Mouse (Mus musculus) liver, adult (tissue): ENCODE data around the gene Helq.
A peak's percentile ranks its signal among the peaks of the same experiment; 100 is the strongest.

Source experiments
- GATA4 ChIP-seq: IDR thresholded peaks from 2 replicates; pipeline ENCODE4 v1.6.1; 2014; ENCODE audit warnings: mild to moderate bottlenecking, low read length; ENCODE audit not compliant: insufficient replicate concordance

Gene Helq

GRCm38 (mm10) chr5:100820483-100821184 is 22.2 kb upstream of the Helq start, which contains the start of gene Abraxas1:
Abraxas1 (minus strand) TSS chr5:100820965.
- peak; percentile 35; the same call in 1 of the 2 replicates for TF ChIP-seq GATA4

- TF ChIP-seq GATA4: no peak
Observed at GRCm38 (mm10) chr5:100819568-100820480, 21.4 kb upstream of the Helq start.

DNA sequence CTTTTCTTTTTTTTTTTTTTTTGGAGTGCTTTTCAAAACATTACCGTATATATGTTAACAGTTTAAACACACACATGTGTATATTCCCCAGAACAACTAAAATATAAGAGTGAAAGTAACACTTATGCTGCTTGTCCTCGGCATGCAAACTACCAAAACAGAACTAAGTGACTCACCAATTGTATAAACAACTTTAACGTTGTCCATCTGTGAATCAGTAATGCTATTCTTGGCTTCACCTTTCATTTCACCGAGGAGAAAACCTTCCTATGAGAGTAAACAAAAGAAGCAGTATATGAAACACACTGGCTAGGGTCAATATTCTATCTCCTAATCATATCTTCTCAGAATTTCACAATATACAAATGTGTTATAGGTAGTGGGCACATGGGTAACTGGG is 19.9 kb upstream of the Helq start:
- TF ChIP-seq GATA4: no peak

- TF ChIP-seq GATA4: no peak
Observed at GRCm38 (mm10) chr5:100794084-100794483, 4.3 kb downstream of the Helq start.

DNA sequence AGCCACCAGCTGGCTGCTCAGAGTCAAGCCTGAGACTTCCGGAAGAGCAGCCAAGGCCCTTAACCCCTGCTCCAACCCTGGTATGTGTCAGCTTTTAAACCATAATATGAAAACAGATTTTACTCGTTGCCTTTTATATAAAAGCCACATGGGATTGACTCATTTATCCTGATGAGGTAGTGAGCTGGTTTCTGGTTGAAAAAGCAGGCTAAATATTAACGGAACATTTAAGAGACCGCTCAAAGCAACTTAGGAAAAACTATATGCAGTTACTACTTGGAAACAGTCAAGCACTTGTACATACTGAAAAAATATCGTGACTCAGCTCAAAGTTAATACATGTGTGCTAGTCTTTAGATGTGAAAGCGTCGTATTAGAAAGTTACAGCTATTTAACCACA is 6.1 kb downstream of the Helq start:
- no peak for TF ChIP-seq GATA4

- no peak for TF ChIP-seq GATA4
Observed at GRCm38 (mm10) chr5:100787527-100787926, 10.9 kb downstream of the Helq start.

- TF ChIP-seq GATA4: no peak
Observed at GRCm38 (mm10) chr5:100779002-100779401, 19.4 kb downstream of the Helq start.

GRCm38 (mm10) chr5:100776900-100777299 is 21.5 kb downstream of the Helq start:
- TF ChIP-seq GATA4: no peak

DNA sequence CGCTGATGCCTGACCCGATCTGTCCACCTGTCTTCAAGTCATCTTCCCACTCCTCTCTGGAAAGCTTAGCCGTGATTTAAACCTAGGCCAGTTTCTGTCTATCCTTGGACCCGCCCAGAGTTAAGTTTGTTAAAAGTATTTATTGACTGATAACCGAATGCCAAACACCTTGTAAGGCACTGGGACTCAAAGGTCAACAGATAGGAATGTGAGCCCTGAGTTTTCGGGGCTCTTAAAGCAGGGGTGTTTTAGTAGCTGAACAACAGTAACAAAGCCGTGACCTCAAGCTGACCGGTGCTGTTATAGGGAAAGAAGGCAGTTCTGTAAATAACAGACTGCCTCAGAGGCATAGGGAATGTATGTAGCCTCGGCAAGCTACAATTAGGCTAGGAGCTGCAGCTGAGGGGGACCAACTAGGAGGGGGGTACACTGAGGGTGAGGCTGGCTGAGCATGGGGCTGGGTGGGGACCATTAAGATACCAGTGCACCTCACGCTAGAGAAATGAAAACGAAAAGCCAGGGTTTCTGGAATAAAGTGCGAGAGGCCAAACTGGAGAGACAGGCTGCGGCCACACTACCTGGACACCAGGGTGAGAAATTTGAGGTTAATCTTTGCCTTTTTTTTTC is 22.5 kb downstream of the Helq start:
- no peak for TF ChIP-seq GATA4

DNA sequence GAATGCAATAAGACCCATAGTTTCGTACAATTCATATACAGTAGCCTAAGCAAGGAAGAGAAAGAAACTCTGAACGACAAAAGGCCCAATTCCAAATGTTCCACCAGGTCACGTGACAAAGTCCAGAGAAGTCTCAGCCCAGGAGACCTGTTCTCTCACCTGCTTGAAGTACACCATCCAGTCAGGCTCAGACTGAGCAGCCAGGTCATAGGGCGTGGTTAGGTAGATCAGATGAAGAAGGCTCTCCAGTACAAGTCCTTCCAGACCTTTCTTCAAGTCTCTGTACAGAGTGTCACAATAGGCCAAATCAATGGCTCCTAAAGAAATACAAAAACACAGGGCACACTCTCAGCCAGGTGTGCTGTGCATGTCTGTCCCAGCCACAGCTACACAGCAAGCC is 26.8 kb downstream of the Helq start:
- TF ChIP-seq GATA4: no peak

GRCm38 (mm10) chr5:100766026-100766425 is 32.4 kb downstream of the Helq start:
- TF ChIP-seq GATA4: no peak

DNA sequence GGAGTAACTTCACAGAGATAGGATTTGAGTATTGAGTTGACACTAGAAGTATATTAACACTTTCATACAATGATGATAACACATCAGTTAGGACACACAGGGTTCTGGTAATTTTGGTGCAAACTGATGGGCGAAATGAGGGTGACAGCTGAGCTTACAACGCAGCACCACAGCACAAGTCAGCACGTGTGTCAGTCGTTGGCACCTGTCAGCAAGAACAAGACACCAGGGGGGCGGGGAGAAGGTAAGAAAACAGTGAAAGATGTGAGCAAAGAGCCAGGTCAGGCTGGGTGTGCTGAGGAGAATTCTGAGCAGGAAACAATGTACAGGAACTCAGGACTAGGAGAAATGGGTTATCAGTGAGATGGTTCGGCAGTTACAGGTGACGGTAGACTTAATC is 36.7 kb downstream of the Helq start:
- no peak for TF ChIP-seq GATA4

DNA sequence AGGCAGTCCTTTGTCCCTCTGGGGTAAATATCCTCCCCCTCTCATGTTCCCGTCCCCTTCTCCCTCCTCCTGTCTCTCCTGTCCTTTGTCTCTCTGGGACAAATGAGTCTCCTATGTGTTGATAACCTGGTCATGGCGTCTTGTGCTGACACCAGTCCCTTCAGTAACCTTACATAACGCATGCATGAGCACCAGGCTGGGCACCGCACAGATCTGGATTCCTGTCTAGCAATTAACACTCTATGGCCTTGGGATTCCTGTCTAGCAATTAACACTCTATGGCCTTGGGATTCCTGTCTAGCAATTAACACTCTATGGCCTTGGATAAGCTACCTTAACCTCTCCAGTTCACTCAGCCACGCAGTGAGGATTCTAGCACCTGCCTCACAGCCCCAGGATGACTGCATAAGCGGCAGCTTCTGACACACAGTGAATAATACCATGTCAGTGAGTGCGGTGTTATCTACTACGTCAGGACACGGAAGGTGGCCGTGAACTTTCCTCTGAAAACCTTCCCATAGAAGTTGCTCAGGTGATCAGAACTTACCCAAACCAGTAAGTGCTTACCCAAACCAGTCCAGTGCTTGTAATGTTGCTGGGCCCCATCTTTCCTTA is 38.2 kb downstream of the Helq start:
- no peak for TF ChIP-seq GATA4

DNA sequence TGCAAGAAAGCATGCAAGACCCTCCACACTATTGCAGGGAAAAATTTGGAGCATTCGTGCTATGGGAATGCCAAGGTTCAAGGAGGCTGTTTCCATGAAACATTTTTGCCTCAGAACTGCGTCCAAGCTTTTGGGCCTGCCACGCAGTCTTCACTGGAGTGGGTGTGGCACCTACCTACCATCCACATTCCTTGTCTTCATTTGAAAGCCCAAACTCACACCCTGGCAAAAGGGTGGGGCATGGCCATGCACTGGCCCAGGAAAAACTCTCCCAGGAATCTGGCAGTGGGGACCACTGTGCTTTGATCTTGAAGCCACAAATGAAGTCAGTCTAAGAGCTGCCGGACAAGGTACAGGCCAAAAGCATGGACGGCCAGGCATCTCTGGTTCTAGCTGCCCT is 40.3 kb downstream of the Helq start:
- TF ChIP-seq GATA4: no peak

GRCm38 (mm10) chr5:100753407-100753806 is 45.0 kb downstream of the Helq start:
- no peak for TF ChIP-seq GATA4

GRCm38 (mm10) chr5:100751655-100752054 is 46.7 kb downstream of the Helq start:
- no peak for TF ChIP-seq GATA4
